Mouse (Mus musculus) neural tube, embryonic 11.5 days (tissue): Measurements from ENCODE around the gene Iyd. TPM values are rescaled to one million over a fixed set of nuclear protein-coding genes. Genes with fewer than 3 reads are reported as not detected.

Experiments
- ATAC-seq: fragments of 200-750 bp; cut with Nextera tagmentation; 2 replicates; pipeline ENCODE4 v1.8.0; 2017; ENCODE audit warnings: moderate number of reproducible peaks, mild to moderate bottlenecking, moderate TSS enrichment, moderate library complexity; ENCODE audit not compliant: insufficient read depth, low FRiP score, low TSS enrichment
- DNase-seq: peaks from one replicate; pipeline ENCODE4 v3.0.0-alpha.2; 2015; ENCODE audit warnings: low spot score
- H3K27ac ChIP-seq: fragments of 300-500 bp; sonication (generic); 2 replicates; pipeline ENCODE4 v1.5.1; 2014; ENCODE audit warnings: low read depth, mild to moderate bottlenecking, low read length
- H3K27me3 ChIP-seq: fragments of 300-500 bp; sonication (generic); 2 replicates; pipeline ENCODE4 v1.6.1; 2014; ENCODE audit warnings: mild to moderate bottlenecking, low read length, mixed read lengths; ENCODE audit not compliant: control insufficient read depth, insufficient read depth
- H3K36me3 ChIP-seq: fragments of 300-500 bp; sonication (generic); 2 replicates; pipeline ENCODE4 v1.6.1; 2014; ENCODE audit warnings: mild to moderate bottlenecking, low read length, moderate library complexity, mixed read lengths; ENCODE audit not compliant: control insufficient read depth, insufficient read depth
- H3K4me1 ChIP-seq: fragments of 300-500 bp; sonication (generic); 2 replicates; pipeline ENCODE4 v1.6.1; 2014; ENCODE audit warnings: low read length, mixed read lengths; ENCODE audit not compliant: control insufficient read depth, insufficient read depth
- H3K4me2 ChIP-seq: fragments of 300-500 bp; sonication (generic); 2 replicates; pipeline ENCODE4 v1.6.1; 2014; ENCODE audit warnings: low read depth, mild to moderate bottlenecking, moderate library complexity
- H3K4me3 ChIP-seq: fragments of 300-500 bp; sonication (generic); 2 replicates; pipeline ENCODE4 v1.5.1; 2014; ENCODE audit warnings: low read depth, low read length
- H3K9ac ChIP-seq: fragments of 300-500 bp; sonication (generic); 2 replicates; pipeline ENCODE4 v1.6.1; 2014; ENCODE audit warnings: mild to moderate bottlenecking, low read length
- H3K9me3 ChIP-seq: fragments of 300-500 bp; sonication (generic); 2 replicates; pipeline ENCODE4 v1.6.1; 2016; ENCODE audit warnings: low read length; ENCODE audit not compliant: control insufficient read depth
- WGBS: fragments of 180-500 bp; shearing (Covaris S2); extraction: QIAGEN DNeasy Blood & Tissue Kit; methylation state at CpG from one replicate; pipeline ENCODE4 v1.1.7; 2014; 5-methylcytosine and 5-hydroxymethylcytosine counted together
- polyA plus RNA-seq: library from polyadenylated mRNA; unstranded; fragments of >200 nt; fragmentation: Nextera tagmentation; extraction: Ambion mirVana; gene quantifications from 2 replicates; pipeline ENCODE4 v1.2.1, GENCODE M21; 2014

Gene Iyd
- polyA plus RNA-seq, 1 experiment from 2014 or later, result not detected

GRCm38 (mm10) chr10:3597760-3598159 is 57.7 kb downstream of the Iyd start:
- H3K27me3 ChIP-seq, result no peaks in the 10 kb centered on the region
- no peak overlapping the region for H3K27ac ChIP-seq
- ATAC-seq (no peak), DNase-seq (no peak)
- H3K4me2 ChIP-seq, result no peak overlapping the region
- H3K4me1 ChIP-seq, result no peaks in the 10 kb centered on the region
- no peak overlapping the region for H3K9ac ChIP-seq
- WGBS, result 84% methylated on average over 3 of the region's 3 CpGs
- H3K36me3 ChIP-seq, result no peaks in the 10 kb centered on the region
- no peak overlapping the region for H3K4me3 ChIP-seq
- H3K9me3 ChIP-seq, result no peaks in the 10 kb centered on the region

Other genes with a start within 250 kb of the Iyd start
- 17.0 and 17.3 TPM in 2 replicates for gene Ppp1r14c, start 174.2 kb upstream of the Iyd start, polyA plus RNA-seq
- 12.7 and 13.2 TPM in 2 replicates for gene Plekhg1, start 200.1 kb downstream of the Iyd start, polyA plus RNA-seq